Mouse (Mus musculus) kidney, postnatal 25 days (tissue): ENCODE measurements around the gene Mrps34.

Source experiments
- DNase-seq, 2 experiments: peaks; one replicate each; pipeline ENCODE4 v3.0.0; 2021; ENCODE audit warnings: mixed read lengths in 2 of 2

Mrps34 gene

DNA sequence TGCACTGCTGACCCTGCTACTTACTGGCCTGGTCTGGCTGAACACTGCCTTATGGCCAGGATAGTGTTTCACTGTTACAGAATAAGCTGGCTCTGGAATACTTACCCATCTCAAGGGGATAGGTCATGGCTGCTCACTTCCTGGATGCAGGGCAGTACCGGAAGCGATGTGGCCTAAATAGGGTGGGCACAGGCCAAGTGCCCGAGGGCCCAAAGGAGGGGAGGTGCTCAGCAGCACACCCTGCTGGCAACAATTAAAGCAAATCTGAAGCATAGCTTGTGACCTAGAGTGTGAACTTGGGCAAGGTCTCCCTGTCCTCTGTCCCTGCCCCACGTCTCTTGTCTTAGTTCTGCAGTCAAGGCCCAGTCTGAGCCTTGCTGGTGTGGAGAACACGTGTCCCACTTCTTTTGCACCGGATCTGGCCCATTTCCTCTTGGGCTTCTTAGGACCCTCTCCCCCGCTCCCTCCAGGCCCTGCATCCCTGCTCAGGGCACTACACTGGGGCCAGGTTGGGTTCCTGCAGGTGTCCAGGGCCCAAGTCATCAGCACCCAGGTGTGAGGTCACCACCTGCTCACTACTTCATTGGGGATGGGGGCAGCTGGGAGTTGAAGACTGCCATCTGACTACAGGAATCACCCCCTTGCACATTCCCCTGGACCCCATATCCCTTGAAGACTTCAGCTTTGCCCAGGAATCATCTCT lies 13.0 kb upstream of the Mrps34 start:
- peak; percentile 70 to 71 for DNase-seq

- DNase-seq = peak in 1 of 2 experiments; percentile 30
Measured at GRCm38 (mm10) chr17:24884391-24884790, 10.5 kb upstream of the Mrps34 start.

DNA sequence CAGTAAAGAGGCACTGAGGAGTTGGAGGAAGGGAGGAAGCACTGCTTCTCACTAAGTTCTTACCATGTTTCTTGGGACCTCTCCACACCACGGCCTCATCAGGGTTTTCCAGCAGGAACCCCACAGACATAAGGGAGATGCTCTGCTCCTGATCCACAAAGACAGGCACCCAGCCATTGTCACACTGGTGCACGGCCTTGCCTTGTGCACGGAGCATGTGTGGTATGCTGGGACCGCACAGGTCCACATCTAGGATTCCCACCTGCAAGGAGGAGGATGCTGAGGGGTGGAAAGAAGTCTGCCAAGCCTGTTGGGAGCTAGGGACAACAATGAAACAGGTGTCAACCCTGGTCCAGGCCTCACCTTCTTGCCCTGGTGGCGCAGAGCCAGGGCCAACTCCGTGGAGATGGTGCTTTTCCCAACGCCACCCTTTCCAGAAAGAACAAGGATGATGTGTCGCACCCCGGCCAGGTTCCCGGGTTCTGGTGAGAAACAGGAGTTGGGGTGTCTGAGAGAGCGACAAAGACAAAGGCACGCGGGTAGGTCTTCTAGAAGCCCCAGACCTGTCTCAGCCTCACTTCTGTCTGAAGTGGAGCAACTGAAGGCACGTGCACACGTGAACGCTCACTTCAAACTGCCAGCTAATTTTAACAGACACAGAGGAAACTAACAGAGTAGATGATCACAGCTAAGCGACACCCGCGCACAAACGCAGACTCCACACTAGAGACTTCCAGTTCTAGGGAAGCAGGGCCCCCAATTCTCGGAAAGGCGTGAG lies 9.4 kb upstream of the Mrps34 start:
- DNase-seq = peak in 1 of 2 experiments; percentile 56

DNA sequence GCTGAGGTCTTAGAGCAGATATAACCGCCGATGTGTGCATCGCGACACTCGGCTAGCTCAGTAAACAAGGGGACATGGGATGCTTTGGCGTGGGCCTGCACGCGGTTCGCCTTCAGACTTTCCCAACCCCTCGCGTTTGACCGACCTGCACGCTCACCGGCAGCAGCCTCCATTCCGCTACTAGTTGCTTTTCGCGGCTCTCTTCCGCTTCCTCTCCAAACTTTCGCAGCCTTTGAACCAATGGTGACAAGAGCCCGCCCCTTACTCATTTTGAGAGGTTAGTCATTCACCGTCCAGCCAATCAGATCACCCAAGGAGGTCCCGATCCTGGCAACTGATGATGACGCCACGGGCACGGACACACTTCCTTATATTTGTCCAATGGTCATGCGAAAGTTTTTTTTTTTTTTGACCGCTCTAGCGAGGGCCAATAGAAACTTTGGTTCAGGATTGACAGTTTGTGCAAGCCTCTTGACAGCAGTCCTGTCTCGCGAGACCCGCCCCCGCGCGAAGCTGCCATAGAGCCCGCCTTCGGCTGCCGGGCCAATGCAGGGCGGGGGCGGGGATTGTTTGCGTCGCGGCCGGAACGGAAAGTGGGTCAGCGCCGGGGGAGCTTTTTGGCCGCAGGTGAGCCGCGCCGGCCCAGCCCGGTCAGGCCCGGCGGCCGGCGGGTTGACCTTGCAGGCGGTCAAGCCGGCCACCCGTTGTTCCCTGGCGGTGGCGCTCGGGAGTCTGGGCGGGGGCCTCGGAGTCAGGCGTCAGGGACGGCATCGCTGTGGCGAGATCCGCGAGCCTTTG lies 8.6 kb upstream of the Mrps34 start, which contains the start of the genes Nubp2 and Spsb3:
Gene Nubp2 (minus strand): TSS at position 216 of the 798 bp plus-strand sequence.
Gene Spsb3 (plus strand): TSS at position 510 of the 798 bp plus-strand sequence.
- peak; percentile 99 to 100 for DNase-seq

- no peak for DNase-seq
Measured at GRCm38 (mm10) chr17:24886932-24887271, 8.0 kb upstream of the Mrps34 start.

- peak in 1 of 2 experiments; percentile 58 for DNase-seq
Measured at GRCm38 (mm10) chr17:24887291-24888080, 7.4 kb upstream of the Mrps34 start.

DNA sequence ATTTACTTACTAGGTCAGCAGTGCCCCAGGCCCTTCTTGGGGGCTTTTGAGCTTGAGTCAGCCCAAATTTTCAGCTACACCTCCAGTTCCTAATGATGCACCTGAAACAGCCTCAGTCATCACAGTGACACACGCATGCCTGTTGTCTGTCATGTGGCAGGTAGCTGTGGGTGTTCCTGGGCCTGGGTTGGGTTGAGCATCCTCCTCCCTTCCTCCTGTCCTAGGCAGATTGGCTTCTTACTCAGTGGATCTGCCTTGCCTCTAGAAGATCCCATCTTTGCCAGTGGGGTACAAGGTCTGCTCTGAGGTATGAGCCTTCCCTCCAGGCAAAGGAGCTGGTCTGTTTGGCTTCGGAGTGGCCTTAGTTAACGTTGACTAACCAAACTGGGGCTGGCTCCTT lies 6.1 kb upstream of the Mrps34 start:
- DNase-seq = no peak

DNA sequence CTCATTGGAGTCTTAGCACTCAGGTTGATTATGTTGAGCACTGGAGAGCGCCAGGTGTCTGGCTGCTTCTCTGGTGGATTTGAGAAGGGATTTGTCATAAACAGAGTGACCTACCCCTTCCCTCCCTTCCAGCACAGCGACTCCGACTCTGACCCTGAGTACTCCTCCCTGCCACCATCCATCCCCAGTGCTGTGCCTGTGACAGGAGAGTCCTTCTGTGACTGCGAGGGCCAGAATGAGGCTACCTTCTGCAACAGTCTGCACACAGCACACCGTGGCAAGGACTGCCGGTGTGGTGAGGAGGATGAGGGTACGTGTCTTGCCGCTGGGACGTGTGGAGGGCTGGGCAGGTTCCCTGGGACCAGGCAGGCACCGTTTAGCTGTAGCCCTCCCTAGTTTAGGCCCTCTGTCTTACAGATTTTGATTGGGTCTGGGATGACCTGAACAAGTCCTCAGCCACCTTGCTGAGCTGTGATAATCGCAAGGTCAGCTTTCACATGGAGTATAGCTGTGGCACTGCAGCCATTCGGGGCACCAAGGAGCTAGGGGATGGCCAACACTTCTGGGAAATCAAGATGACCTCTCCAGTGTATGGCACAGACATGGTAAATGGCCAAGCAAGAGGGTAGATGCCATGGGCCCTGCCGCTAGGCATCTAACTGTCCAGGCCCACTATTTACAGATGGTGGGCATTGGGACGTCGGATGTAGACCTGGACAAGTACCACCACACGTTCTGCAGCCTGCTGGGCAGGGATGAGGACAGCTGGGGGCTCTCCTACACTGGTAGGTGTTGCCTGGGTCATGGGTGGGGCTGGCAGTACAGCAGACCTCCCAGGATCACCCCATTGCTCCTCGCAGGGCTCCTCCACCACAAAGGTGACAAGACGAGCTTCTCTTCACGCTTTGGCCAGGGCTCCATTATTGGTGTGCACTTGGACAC lies 4.5 kb upstream of the Mrps34 start:
- peak in 1 of 2 experiments; percentile 44 for DNase-seq

DNA sequence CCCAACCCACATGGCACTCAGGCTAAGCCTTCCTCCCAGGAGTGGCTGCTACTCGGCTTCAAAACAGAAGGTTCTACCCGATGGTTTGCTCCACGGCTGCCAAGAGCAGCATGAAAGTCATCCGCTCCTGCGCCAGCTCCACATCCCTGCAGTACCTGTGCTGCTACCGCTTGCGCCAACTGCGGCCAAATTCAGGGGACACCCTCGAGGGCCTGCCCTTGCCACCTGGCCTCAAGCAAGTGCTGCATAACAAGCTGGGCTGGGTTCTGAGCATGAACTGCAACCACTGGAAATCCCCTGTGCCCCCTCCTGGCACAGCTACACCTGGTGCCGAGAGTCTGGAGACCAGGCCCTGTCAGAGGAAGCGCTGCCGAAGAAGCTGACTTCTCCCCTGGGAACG lies 3.6 kb upstream of the Mrps34 start:
- DNase-seq = peak in 1 of 2 experiments; percentile 64

DNA sequence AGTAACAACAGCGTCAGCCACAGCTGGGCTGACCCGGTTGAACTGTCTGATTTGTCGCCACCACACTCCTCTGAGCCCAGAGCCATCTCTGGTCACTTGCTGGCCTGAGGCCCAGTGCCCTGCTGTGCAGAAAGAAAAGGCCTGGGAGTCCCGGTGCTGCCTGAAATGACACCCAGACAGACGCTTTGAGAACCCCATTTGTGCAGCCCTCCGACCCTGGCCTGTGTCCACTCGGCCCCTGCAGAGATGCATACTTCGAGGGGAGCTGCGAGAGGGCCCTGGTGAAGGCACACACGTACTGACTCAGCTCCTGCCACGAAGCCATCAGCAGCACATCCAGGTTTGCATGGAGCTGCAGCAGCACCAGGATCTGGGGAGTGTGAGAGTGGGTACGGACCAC lies 2.1 kb upstream of the Mrps34 start:
- DNase-seq = peak in 1 of 2 experiments; percentile 38

DNA sequence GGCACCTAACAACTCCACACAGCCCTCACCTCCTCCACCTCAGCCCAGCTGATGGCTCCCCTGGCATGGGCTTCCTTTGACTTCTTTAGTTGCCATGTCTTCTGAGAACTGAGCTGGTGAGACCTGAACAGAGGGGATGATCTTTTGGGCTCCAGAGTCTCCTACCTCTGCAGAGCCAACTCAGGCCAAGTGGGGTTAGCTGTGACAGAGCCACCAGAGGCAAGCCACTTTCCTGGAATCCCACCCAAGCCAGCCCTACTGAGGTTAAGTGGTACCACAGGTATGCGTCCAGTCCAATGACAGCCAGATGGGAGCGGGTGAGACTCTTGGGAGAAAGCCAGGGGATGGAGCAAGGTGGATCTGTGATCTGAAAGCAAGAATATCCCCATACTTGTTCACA lies 1.6 kb upstream of the Mrps34 start:
- DNase-seq = peak in 1 of 2 experiments; percentile 39

- peak in 1 of 2 experiments; percentile 60 for DNase-seq
Measured at GRCm38 (mm10) chr17:24894061-24894994, 588 bp upstream of the Mrps34 start.

- DNase-seq = peak in 1 of 2 experiments; percentile 46
Measured at GRCm38 (mm10) chr17:24895571-24896240, 790 bp downstream of the Mrps34 start.

GRCm38 (mm10) chr17:24896241-24896992 lies 1.5 kb downstream of the Mrps34 start, which contains the start of gene Nme3:
TSS of gene Nme3 (plus strand) at chr17:24896500.
- DNase-seq = peak; percentile 89 to 92

- DNase-seq = no peak
Measured at GRCm38 (mm10) chr17:24896993-24897269, 2.0 kb downstream of the Mrps34 start.

- peak in 1 of 2 experiments; percentile 39 for DNase-seq
Measured at GRCm38 (mm10) chr17:24897600-24897999, 2.7 kb downstream of the Mrps34 start.

- DNase-seq = peak in 1 of 2 experiments; percentile 34
Measured at GRCm38 (mm10) chr17:24898041-24898854, 3.3 kb downstream of the Mrps34 start.

DNA sequence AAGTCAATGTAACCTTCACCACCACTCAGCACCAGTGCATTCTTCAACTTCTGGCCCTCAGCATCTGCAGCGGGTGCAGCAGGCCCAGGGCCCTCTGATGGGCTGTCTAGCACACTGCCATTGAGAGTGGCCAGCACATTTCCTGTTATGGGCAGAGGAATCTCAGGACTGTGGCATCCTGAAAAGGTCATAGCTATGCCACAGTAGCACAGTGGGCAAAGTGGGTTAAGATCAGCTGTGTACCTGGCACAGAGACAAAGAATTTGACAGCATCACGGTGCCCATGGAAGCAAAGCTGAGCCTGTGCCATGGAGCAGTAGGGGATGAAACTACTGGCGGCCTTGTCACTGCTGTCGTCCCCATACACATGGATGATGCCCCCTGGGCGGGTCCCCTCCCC lies 4.2 kb downstream of the Mrps34 start:
- no peak for DNase-seq
